Mouse (Mus musculus) urinary bladder, adult 2 months (tissue): ENCODE results near the gene Mrpl48. TPM values are rescaled to one million over a fixed set of nuclear protein-coding genes. Genes with fewer than 3 reads are reported as not detected.

ENCODE experiments used
- DNase-seq: peaks from one replicate; pipeline ENCODE4 v3.0.0; 2022; ENCODE audit warnings: low spot score
- polyA plus RNA-seq: library from polyadenylated mRNA; depleted of rRNA; stranded (reverse); fragments of >200 nt; gene quantifications from 2 replicates; pipeline ENCODE4 v1.2.3, GENCODE M21; 2012

Mrpl48 gene
- polyA plus RNA-seq, 1 experiment, result 54.3 TPM

GRCm38 (mm10) chr7:100534216-100534615, 73.9 kb downstream of the Mrpl48 start:
- DNase-seq, result no peak

DNA sequence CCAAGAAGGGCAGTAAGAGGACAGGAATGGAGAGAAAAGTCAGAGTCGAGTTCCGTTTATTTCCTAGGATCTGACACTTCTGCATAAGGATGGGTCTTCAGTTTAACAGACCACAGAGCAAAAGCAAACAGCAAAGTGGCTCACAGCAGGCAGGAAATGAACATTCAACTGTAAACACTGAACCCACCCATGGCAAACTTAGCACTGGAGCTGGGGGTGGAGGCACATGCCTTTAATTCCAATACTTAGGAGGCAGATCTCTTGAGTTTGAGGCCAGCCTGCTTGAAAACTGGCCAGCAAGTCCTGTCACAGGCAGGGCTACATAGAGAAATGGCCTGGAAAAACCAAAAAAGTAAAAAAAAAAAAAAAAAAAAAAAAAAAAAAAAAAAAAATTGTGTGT, 74.6 kb downstream of the Mrpl48 start:
- DNase-seq, result no peak

DNA sequence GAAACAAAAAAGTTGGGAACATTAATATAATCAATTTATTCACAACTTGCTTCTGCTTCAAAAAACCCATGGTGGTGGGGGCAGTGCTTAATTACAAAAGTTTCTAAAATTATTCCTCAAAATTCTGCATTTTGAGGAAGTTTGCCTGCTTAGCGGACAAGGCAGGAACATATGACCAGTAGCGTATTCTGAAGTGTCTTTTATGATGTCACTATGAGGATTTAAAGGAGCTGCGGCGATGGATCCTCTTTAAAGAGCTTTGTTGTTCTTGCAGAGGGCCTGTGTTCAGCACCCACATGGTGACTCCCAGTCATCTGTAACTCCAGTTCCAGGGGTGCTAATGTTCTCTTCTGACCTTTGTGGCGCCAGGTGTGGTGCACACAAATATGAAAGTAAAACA, 77.3 kb downstream of the Mrpl48 start:
- DNase-seq, result no peak

- no peak for DNase-seq
These were observed 83.4 kb downstream of the Mrpl48 start for GRCm38 (mm10) chr7:100524669-100525068.

DNA sequence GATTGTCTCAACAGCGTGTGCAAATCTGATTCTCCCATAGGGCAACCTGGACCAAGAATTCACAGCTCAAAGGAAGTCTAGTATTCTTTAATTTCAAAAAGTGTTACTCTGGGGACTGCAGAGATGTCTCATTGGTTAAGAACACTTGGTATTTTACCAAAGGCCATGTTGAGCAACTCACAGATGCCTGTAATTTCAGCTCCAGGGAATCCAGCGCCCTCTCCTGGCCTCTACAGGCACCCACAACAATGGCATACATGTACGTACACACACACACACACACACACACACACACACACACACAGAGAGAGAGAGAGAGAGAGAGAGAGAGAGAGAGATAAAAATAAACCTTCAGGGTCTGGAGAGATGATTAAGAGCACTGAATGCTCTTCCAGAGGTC, 85.9 kb downstream of the Mrpl48 start:
- DNase-seq, result no peak

- DNase-seq, result peak; percentile 80
These were observed 87.3 kb downstream of the Mrpl48 start for GRCm38 (mm10) chr7:100520663-100521285.

GRCm38 (mm10) chr7:100520204-100520603, 87.9 kb downstream of the Mrpl48 start:
- DNase-seq, result no peak

DNA sequence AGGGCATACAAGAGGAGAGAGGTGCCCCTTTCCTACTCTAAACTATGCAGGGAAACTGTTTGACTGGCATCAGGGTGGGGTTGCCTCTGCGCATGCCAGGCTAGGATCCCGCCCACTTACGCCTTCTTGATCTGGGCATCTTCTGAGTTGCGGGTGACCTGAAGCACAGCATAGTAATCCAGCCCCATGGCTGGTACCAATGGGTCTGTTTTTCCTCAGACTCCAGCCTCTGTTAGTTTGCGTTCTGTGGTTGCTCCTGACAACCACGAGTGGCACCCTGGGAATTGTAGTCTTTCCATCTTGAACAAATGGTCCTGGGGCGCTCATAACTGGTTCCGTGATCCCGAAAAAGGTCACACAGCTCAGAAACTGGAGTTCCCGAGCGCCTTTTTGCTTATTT, 93.5 kb downstream of the Mrpl48 start, which contains the start of gene Dnajb13:
Gene Dnajb13, minus strand, starts transcription at position 388 of the 400 bp plus-strand sequence.
- no peak for DNase-seq

GRCm38 (mm10) chr7:100511602-100512001, 96.5 kb downstream of the Mrpl48 start:
- DNase-seq, result no peak

DNA sequence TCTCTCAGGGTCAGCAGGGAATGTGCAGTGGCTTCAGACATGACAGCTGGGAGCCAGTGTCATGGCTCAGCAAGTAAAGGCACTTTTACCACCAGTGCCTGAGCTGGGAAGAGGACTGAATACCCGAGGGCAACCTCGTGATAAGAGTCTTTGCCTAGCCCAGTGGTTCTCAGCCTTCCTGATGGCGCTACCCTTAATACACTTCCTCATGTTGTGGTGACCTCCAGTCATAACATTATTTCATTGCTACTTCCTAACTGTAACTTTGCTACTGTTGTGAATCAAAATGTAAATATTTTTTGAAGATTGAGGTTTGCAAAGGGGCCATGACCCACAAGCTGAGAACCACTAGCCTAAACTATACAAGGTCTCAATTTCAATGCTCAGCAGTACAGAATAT, 99.4 kb downstream of the Mrpl48 start:
- DNase-seq, result no peak

- DNase-seq, result no peak
These were observed 101.6 kb downstream of the Mrpl48 start for GRCm38 (mm10) chr7:100506494-100506893.

- no peak for DNase-seq
These were observed 103.2 kb downstream of the Mrpl48 start for GRCm38 (mm10) chr7:100504740-100505487.

GRCm38 (mm10) chr7:100503076-100503475, 105.0 kb downstream of the Mrpl48 start:
- DNase-seq, result no peak

GRCm38 (mm10) chr7:100502374-100502922, 105.7 kb downstream of the Mrpl48 start:
- no peak for DNase-seq

GRCm38 (mm10) chr7:100501844-100502373, 106.2 kb downstream of the Mrpl48 start:
- DNase-seq, result no peak

DNA sequence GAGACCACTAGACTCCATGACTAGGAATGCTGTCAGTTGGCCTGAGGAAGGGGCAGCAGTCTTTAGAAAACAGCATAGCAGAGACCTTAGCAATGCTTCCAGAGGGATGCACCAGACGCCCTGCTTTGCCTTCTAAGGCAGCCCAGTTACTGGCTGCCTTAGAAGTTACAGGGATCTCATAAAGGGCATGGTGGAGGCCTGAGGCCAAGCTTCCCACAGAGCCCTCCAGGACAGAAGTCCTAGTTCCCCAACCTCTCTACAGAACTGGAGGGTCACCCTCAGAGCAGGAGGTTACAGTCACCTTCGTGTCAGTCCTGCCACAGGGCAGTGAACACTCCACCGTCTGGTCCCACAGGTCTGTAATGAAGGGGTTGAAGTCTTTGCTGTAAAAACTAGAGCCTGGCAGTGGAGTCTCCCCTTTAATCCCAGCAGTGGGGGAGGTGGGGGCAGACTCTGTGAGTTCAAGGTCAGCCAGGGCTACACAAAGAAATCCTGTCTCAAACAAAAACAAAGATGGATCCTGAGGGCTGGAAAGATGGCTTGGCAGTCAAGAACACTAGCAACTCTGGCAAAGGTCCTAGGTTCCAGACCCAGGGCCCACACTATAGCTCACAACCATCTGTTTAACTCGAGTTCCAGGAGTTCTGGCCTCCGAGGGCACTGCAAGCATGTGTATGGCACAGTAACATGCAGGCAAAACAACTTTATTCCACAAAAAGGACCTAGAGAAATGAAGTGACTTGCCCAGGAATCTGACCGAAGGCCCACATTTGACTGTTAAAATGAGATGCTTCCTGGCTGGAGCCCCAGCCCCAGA, 106.9 kb downstream of the Mrpl48 start:
- no peak for DNase-seq

DNA sequence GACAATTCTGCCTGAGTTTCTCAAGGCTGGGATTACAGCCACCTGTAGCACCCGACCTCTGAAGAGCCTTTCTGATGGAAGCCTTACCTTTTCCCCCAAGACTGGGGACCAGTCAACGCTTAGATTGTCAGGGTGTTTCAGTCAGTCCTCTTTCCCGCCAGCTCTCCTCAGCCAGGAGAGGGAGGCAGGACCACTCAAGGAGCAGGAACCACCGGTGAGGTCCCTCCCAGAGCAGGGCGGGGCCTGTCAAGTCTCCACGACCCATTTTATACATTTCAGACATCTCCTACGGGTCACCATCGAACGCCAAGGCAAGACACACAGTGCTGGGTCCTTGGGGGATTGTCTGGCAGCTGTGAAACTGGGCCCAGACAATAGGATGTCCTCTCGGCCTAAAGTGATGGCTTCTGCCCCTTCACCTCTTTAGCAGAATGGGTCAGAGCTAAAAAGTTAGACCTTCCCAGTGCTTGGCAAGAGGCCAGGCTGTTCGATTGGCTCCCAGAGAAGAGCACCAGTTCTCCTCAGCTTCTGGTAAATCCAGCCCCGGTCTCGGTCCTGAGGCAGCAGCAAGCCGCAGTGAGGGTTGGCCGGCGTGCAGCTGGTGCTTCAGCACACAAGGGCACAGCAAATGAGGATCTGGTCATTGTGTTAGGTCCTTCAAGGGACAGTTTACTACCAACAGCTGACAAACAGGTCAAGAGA, 107.7 kb downstream of the Mrpl48 start:
- no peak for DNase-seq

DNA sequence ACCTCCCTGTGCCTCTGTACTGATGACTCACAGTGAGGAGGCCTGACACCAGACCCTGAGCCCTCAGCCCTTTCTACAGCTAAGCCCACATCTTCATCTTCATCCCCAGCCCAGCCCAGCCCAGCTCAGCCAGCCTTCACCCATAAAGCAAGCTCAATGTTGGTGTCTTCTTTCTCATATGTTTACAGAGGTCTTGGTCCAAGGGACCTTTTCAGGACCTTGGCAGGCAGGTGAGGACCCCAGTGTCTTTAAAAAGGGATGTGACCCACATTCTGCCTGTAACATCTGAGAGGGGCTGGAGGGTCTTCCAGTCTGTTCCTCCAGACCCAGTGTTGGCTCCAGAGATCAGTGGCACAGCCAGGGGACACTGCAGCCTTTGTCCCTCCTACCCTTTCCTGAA, 108.6 kb downstream of the Mrpl48 start:
- DNase-seq, result no peak

- DNase-seq, result no peak
These were observed 110.1 kb downstream of the Mrpl48 start for GRCm38 (mm10) chr7:100497982-100498381.

DNA sequence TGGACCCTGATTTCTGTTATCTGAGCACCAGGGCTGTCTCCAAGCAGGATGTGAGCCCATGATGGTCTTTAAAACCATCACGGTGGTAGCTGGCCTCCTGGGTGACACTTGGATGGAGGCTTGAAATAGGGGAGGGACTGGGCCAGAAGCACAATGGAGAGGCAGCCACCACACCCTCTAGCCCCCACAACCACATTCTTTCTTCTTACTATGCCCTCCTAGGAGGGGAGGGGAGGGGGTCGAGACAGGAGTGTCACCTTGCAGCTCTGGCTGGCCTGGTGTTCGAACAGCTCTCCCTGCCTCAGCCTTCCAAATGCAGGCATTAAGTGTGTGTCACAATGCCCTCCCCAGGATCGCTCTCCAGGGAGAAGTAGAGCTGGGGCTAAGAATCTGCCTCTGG, 110.7 kb downstream of the Mrpl48 start:
- no peak for DNase-seq

- DNase-seq, result no peak
These were observed 111.3 kb downstream of the Mrpl48 start for GRCm38 (mm10) chr7:100496791-100497190.
